Mouse (Mus musculus) stomach, postnatal 0 days (tissue): ENCODE data around the gene 3110021N24Rik. TPM values are rescaled to one million over a fixed set of nuclear protein-coding genes. Genes with fewer than 3 reads are reported as not detected.
A peak's percentile ranks its signal among the peaks of the same experiment; 100 is the strongest.
"Not testable (repeated sequence)": the region's sequence is repeated elsewhere in the genome, so short reads cannot be mapped to it uniquely, and the experiment has no call there.

Experiments used
- ATAC-seq: fragments of 200-750 bp; cut with Nextera tagmentation; 2 replicates; pipeline ENCODE4 v1.8.0; 2017; ENCODE audit not compliant: low FRiP score, low TSS enrichment
- DNase-seq: peaks from one replicate; pipeline ENCODE4 v3.0.0-alpha.2; 2016; ENCODE audit warnings: low spot score
- H3K27ac ChIP-seq: fragments of 300-500 bp; sonication (generic); replicated peaks from 2 replicates; pipeline ENCODE4 v1.5.1; 2014; ENCODE audit warnings: mild to moderate bottlenecking, control low read depth
- H3K27me3 ChIP-seq: fragments of 300-500 bp; sonication (generic); 2 replicates; pipeline ENCODE4 v1.6.1; 2014; ENCODE audit warnings: low read length; ENCODE audit not compliant: control insufficient read depth, insufficient read depth
- H3K36me3 ChIP-seq: fragments of 300-500 bp; sonication (generic); 2 replicates; pipeline ENCODE4 v1.6.1; 2014; ENCODE audit warnings: low read length, mixed read lengths; ENCODE audit not compliant: control insufficient read depth, insufficient read depth
- H3K4me1 ChIP-seq: fragments of 300-500 bp; sonication (generic); replicated peaks from 2 replicates; pipeline ENCODE4 v1.6.1; 2014; ENCODE audit warnings: antibody characterized with exemption; ENCODE audit not compliant: control insufficient read depth, insufficient read depth
- H3K4me2 ChIP-seq: fragments of 300-500 bp; sonication (generic); replicated peaks from 2 replicates; pipeline ENCODE4 v1.6.1; 2014; ENCODE audit warnings: low read depth, mild to moderate bottlenecking, control low read depth, moderate library complexity
- H3K4me3 ChIP-seq: fragments of 300-500 bp; sonication (generic); 2 replicates; pipeline ENCODE4 v1.5.1; 2014; ENCODE audit warnings: low read depth, low read length, control low read depth
- H3K9ac ChIP-seq: fragments of 300-500 bp; sonication (generic); 2 replicates; pipeline ENCODE4 v1.6.1; 2014; ENCODE audit warnings: mild to moderate bottlenecking, low read length, control low read depth, mixed read lengths
- H3K9me3 ChIP-seq: fragments of 300-500 bp; sonication (generic); 2 replicates; pipeline ENCODE4 v1.6.1; 2016; ENCODE audit warnings: low read length; ENCODE audit not compliant: control insufficient read depth
- CTCF ChIP-seq: IDR thresholded peaks from 2 replicates; pipeline ENCODE4 v1.5.1; 2016; ENCODE audit warnings: antibody characterized with exemption, low read depth, mild to moderate bottlenecking, moderate library complexity
- EP300 ChIP-seq: optimal IDR thresholded peaks from 2 replicates; pipeline ENCODE3; 2016; ENCODE audit warnings: antibody characterized with exemption
- WGBS: fragments of 180-500 bp; shearing (Covaris S2); extraction: QIAGEN DNeasy Blood & Tissue Kit; methylation state at CpG from one replicate; pipeline ENCODE4 v1.1.7; 2014; 5-methylcytosine and 5-hydroxymethylcytosine counted together
- polyA plus RNA-seq: library from polyadenylated mRNA; unstranded; fragments of >200 nt; fragmentation: Nextera tagmentation; extraction: Ambion mirVana; gene quantifications from 2 replicates; pipeline ENCODE4 v1.2.1, GENCODE M21; 2015

The 3110021N24Rik gene
- polyA plus RNA-seq: 0.99 and 1.1 TPM in 2 replicates

DNA sequence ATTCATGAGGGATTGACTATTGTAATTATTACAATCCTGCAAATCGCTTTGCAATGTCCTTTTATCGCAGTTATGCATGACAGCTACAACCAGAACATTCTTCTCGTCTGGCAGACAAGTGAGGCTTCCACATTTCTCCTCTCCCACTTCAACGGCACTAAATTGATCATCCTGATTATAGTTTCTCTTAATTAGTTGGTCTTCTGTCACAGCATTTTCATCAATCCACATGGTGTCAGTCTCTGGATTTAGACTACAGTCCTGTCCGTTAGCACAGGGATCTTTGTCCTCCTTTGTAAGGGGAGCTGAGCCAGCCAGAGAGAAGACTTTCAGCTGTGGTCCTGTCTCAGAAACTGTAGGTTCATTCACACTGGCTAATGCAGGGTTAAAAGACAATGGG lies at the start of gene 3110021N24Rik:
Gene 3110021N24Rik, plus strand, starts transcription at position 301 of the 400 bp plus-strand sequence.
- H3K9me3 ChIP-seq: no peaks in the 10 kb centered on the region
- no peak for ATAC-seq
- H3K27ac ChIP-seq: no peak within 1 kb of the TSS
- H3K4me1 ChIP-seq: no peaks in the 10 kb centered on the region
- TF ChIP-seq EP300 (no peak), CTCF (no peak)
- no peaks in the 10 kb centered on the region for H3K27me3 ChIP-seq
- no peaks in the 10 kb centered on the region for H3K36me3 ChIP-seq
- no peak within 1 kb of the TSS for H3K4me3 ChIP-seq
- no peak within 1 kb of the TSS for H3K9ac ChIP-seq
- 88% methylated on average over 5 of the region's 5 CpGs for WGBS
- no peak within 1 kb of the TSS for H3K4me2 ChIP-seq
- no peak for DNase-seq

DNA sequence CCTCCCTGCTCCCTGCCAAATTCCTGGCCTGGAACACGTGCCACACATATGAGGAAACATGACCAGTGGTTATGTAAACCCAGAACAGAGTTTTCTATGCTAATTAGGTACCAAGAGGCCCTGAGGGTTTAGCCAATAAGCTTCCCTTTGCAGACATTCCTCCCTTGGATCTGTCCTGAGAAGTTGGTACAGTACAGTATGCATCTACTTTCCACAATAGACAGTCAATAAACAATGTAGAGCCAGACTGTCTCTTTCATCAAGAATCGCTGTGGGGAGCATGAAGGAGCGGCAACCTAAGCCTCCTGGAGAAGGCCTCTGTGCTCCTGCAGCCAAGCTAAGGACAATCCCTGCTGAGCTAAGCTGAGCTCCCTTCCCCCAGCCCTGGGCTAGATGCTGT lies 33.3 kb upstream of the 3110021N24Rik start:
- TF ChIP-seq CTCF (no peak), EP300 (no peak)
- no peak overlapping the region for H3K27ac ChIP-seq
- H3K4me3 ChIP-seq: no peak overlapping the region
- H3K9ac ChIP-seq: no peak overlapping the region
- 82% methylated on average over 3 of the region's 3 CpGs for WGBS
- no peaks in the 10 kb centered on the region for H3K9me3 ChIP-seq
- no peaks in the 10 kb centered on the region for H3K4me1 ChIP-seq
- H3K4me2 ChIP-seq: no peak overlapping the region
- ATAC-seq (no peak), DNase-seq (no peak)
- H3K36me3 ChIP-seq: no peaks in the 10 kb centered on the region; the same call in 1 of the 2 replicates
- no peaks in the 10 kb centered on the region for H3K27me3 ChIP-seq

DNA sequence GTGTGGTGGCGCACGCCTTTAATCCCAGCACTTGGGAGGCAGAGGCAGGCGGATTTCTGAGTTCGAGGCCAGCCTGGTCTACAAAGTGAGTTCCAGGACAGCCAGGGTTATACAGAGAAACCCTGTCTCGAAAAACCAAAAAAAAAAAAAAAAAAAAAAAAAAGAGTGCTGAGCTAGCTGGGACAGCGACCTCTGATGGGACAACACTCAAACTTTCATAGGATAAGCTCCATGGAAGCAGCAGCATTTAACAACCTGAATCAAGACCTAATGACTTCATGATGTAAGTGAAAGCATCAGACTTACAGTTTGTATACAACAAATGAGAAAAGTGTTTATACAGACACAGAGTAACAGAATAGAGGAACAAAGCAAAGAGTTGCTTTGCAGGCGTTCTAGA lies 32.4 kb upstream of the 3110021N24Rik start:
- H3K4me1 ChIP-seq, H3K27ac ChIP-seq, H3K4me3 ChIP-seq, H3K4me2 ChIP-seq, H3K36me3 ChIP-seq, ATAC-seq, H3K9ac ChIP-seq, H3K27me3 ChIP-seq, H3K9me3 ChIP-seq, DNase-seq: not testable (repeated sequence)
- WGBS: 91% methylated on average over 6 of the region's 7 CpGs

DNA sequence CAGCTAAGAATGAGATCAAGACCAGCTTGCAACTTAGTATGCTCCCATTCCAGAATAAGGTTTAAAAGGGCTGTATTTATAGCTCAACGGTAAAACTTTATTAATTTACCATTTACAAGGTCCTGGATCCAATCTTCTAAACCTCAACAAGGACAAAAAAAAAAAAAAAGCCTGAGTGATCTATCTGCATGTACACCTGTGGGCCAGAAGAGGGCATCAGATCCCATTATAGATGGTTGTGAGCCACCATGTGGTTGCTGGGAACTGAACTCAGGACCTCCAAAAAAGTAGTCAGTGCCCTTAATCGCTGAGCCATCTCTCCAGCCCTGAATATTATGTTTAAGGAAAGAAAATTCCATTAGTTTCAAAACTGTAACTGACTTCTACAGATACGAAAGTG lies 29.0 kb upstream of the 3110021N24Rik start:
- WGBS: 94% methylated on average over 3 of the region's 3 CpGs
- Histone ChIP-seq H3K4me3 (no peak overlapping the region), H3K27ac (no peak overlapping the region), H3K4me2 (no peak overlapping the region), H3K27me3 (no peaks in the 10 kb centered on the region), H3K9me3 (no peaks in the 10 kb centered on the region), H3K9ac (no peak overlapping the region), H3K36me3 (no peaks in the 10 kb centered on the region), H3K4me1 (no peaks in the 10 kb centered on the region)
- DNase-seq (no peak), ATAC-seq (no peak)
- TF ChIP-seq CTCF: no peak
- no peak for TF ChIP-seq EP300

DNA sequence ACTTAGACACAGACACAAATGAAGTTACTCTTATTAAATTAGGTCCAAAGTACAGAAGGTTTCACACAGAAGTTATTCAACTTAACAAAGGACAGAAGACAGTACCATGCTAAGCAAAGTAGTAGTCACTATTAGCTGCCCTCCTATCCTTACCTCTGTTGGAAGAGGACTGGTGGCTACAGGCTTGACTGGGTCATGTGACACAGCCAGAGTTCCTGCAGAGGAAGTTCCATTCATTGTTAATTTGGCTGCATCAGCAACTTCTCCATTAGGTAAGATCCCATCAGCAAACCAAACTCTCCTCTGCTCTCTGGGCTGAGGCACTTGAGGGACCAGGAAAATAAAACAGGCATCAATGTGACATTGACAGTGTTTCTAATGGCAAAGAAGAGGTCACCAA lies 28.0 kb upstream of the 3110021N24Rik start:
- H3K4me2 ChIP-seq: no peak overlapping the region
- no peak overlapping the region for H3K27ac ChIP-seq
- DNase-seq (no peak), ATAC-seq (no peak)
- no peaks in the 10 kb centered on the region for H3K36me3 ChIP-seq
- no peaks in the 10 kb centered on the region for H3K27me3 ChIP-seq
- H3K9me3 ChIP-seq: no peaks in the 10 kb centered on the region
- no peak for TF ChIP-seq EP300
- no peak for TF ChIP-seq CTCF
- H3K4me1 ChIP-seq: no peaks in the 10 kb centered on the region
- H3K4me3 ChIP-seq: no peak overlapping the region
- no peak overlapping the region for H3K9ac ChIP-seq

DNA sequence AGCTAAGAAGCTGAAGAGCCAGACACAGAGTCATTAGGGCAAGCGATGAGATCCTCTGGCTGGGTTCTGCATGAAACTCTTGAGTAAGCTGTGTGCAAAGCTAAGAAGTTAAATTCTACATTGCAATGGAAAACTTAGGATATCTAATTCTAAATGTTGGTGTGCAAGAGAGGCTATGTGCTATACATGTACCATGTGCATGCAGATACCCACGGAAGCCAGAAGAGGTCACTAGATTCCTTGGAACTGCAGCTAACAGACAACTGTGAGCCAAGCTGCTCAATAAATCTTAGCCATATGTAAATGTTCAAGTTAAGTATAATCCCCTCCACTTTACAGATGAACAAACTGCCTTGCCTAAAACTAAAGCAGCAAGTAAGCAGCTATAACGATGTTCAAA lies 22.5 kb upstream of the 3110021N24Rik start:
- no peak for TF ChIP-seq EP300
- TF ChIP-seq CTCF: peak; percentile 87
- H3K9me3 ChIP-seq: no peaks in the 10 kb centered on the region
- peak; percentile 28 for DNase-seq
- H3K27ac ChIP-seq: no peak overlapping the region
- no peaks in the 10 kb centered on the region for H3K4me1 ChIP-seq
- no peak for ATAC-seq
- no peak overlapping the region for H3K9ac ChIP-seq
- H3K4me3 ChIP-seq: no peak overlapping the region
- WGBS: 50% methylated on average over 3 of the region's 3 CpGs
- no peak overlapping the region for H3K4me2 ChIP-seq
- no peaks in the 10 kb centered on the region for H3K36me3 ChIP-seq
- H3K27me3 ChIP-seq: no peaks in the 10 kb centered on the region
